Mouse (Mus musculus): ENCODE measurements around the gene Fgfr2.

Fgfr2 gene

DNA sequence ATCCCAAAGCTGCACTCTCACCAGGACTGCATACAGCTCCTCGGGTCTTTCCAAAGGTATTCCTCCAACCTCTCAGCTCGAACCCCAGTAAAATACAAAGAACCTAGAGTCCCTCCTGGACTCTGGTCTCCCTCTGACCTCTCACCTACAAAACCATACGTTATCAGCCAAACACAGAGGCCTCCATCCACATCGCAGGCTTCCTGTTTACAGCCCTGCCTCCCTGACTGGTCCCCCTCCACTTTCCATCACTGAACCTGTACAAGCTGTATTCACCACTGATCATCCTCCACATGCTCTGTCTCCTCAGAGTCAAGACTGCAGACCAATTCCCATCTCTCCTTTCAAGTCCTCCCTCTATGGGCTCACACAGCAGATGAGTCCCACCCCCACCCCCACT lies 628.9 kb downstream of the Fgfr2 start:
- DNase-seq (ENCODE audit: low spot score), result no peak

DNA sequence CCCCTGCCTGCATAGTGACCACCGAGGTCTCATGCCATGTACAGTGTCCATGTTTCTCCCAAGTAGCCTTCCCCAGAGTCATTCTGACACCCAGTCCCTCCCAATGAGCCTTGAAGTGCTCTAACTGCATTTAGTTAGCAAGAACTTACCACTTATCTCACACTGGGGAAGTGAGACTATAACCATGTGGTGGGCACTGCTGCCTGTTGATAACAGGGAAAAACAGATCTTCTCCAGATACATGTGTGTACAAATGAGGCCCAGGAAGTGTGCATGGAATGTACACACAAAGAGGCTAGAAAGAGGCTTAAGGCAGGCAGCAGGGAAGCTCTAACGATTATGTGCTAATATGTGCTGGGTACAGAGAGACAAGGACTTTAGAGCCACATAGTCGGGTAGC lies 629.5 kb downstream of the Fgfr2 start:
- no peak for DNase-seq (ENCODE audit: low spot score)

DNA sequence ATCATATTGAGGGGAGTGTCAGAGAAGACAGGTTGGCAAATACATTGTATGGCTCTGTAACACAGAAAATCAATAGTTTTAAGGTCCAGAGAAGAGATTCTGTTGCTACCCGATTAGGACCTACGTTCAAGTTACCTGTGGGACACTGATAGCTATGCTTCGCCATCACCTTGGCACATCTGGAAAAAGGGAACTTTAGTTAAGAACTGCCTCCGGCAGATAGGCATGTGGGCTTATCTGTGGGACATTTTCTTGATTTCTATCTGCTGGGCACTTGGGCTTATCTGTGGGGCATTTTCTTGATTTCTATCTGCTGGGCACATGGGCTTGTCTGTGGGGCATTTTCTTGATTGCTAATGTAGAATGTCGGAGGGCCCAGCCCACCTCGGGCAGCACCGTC lies 631.2 kb downstream of the Fgfr2 start:
- no peak for DNase-seq (ENCODE audit: low spot score)

DNA sequence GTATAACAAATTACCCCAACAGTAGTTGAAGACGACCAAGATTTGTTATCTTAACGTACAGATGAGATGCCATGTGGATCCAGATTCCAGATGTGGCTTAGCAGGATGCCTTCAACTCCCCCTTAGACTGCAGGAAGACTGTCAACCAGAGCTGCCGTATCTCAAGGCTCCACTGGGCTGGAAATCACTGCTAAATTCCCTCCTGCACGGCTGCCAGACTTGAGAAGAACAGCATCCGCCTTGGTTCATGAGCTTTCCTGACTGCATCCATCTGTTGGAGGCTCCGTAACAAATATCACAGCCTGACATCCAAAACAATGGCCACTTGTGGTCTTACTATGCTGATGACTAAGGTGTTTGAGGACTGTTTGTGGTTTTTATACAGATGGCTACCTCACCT lies 635.8 kb downstream of the Fgfr2 start:
- no peak for DNase-seq (ENCODE audit: low spot score)

DNA sequence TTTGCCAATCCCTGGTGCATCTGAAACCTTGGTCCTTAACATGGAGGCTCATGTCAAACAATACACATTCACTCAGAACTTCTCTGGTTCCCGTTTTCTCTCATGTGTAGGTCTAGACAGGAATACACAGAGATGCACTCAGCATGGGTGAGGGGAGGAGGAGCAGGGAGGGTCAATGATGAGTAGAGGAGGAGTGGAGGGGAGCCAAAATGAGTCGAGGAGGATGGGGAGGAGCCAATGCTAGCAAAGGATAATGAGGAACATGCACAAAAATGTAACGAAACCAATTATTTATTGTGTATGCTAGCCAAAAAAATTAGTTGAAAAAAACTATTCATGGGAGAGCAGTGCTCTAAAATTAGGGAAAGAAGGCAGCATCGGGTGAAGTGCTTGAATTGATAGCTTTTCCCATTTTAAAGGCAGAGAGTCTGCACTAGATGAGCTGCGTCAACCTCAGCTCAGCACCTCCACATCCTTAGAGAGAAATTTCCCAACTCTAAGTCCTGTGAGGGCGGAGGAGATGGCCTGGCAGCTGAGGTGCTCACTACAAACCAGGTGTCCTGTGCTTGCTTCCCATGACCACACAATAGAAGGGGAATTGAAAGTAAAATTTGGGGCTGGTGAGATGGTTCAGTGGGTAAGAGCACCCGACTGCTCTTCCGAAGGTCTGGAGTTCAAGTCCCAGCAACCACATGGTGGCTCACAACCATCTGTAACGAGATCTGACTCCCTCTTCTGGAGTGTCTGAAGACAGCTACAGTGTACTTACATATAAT lies 636.6 kb downstream of the Fgfr2 start:
- no peak for DNase-seq (ENCODE audit: low spot score)

DNA sequence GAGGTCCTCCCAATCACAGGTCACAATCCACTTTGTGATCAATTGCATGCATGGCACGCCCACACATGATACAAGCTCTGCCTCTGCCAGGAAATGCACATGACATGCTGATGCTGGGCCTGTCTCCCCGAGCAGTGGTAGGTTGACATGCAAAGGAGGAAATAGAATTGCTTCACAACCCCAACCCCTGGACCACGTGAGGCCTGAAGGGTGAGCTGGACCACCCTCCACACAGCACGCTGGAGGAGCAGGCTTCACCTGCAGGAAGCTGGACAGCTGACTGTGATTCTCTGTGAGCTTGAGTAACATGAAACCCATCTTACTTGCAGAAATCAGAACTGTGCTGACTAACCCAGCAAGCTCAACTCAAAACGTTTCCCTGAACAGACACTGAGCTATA lies 638.7 kb downstream of the Fgfr2 start:
- no peak for DNase-seq (ENCODE audit: low spot score)

DNA sequence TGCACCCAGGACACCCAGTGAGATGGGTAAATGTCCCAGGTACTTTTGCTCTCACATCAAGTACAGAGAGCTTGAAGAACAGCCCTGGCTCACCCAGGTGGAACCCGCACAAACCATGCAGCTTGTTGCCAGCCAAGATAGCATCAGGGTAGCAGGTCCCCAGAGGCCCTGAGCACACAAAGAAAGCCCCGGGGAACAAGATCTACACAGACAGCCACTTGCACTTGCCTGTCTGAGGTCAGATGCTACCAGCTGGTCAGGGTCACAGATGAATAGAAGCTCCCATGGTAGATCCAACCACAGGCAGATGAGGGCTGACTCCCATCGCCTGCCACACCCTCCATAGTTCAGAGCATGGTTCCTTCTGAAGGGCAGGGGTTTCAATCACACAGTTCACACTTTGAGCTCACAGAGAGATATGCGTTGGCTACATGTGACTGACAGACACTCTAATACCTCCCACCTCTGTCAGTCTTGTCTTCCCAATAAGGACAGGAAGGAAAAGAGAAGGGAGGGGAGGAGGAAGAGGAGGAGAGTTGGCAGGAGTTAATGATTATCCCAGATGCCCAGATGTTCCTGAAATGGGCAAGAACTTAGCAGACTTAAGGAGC lies 642.3 kb downstream of the Fgfr2 start:
- no peak for DNase-seq (ENCODE audit: low spot score)

DNA sequence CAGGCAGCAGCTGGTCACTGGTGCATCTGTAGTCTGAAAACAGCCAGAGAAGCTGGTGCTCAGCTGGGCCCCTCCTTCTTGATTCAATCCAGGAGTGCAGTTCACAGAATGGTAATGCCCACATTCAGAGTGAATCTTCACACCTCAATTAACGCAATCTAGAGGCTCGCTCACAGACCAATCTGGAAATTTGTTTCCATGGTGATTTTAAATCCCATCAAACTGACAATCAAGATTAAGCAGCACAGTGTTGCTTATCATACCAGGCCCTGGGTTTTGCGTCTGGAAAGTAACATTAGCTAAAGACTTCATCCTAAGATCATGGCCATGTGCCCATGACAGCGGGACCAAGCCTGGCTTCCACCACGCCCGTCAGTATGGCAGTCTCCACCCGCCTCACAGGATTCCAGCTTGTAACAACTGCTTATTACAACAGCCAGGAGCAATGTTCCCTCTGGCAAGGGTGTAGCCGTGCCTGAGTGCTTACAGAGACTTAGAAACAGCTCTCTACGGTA lies 644.8 kb downstream of the Fgfr2 start:
- no peak for DNase-seq (ENCODE audit: low spot score)

DNA sequence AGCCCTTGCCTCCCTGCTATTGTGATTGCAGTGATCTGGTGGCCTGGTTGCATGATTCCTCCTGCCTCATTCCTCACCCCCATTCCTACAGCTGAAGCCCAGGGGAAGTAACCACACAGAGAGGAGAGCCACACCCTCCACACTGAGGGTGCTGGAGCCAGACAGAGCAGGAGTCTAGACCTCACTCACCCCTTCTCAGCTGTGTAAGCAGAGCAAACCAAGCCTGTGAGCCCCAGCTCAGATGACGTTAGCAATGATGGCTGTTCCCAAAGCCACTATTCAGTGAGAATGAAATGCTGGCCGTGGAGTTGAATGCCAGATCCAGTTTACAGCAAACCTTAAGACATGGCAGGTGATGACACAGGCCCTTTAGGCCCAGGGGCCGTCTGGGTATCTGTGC lies 645.4 kb downstream of the Fgfr2 start:
- DNase-seq (ENCODE audit: low spot score), result no peak

DNA sequence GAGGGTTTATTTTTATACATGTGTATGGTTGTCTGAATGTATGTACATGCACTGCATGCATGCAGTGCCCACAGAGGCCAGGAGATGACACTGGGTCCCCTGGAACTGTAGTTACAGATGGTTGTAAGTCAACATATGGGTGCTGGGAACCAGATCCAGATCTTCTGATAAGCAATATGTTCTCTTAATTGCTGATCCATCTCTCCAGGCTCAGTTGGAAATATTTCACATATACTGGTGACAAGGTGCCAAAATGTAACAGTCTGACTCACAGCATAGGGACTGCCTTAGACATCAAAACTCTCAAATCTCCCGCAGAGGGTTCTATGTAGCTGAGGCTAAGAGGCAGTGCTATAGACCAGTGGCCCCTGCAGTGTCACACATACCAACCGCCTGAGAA lies 646.7 kb downstream of the Fgfr2 start:
- no peak for DNase-seq (ENCODE audit: low spot score)

DNA sequence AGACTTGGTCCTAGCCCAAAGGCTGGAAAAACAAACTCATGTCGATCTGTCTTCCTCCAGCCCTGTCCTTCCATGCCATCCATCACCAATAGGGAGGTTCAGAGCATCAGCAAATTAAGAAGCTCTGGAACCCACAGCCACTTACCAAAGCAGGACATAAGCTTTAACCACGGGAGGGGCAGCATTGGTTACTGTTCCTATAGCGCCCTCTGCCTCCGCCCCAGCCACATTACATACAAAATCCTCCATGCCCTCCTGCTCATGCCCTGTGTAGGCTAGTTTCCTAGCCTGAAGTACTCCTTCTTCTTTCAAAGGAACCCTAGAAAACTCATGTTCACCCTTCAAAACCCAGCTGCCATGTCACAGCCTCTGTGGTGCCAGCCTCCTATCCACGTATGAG lies 648.1 kb downstream of the Fgfr2 start:
- DNase-seq (ENCODE audit: low spot score), result peak; percentile 62

DNA sequence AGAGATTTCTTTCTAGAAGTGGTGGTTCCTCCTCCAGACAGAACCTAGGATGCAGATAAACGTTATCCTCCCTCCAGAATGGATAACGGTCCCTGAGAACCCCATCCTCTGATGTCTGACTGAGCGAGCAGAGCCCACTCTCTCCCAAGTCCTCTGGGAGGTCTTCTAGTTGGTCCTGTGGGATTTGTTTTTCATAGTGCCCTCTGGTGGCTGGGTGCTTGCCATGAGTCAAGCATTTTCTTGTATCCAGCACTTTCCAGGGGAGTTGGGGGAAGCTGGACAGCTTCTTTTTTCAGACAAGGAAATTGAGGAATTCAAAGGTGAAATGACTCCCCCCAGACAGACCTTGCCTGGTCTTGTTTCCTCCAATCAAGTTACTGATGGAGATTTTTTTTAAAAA lies 651.8 kb downstream of the Fgfr2 start:
- DNase-seq (ENCODE audit: low spot score), result peak; percentile 65

DNA sequence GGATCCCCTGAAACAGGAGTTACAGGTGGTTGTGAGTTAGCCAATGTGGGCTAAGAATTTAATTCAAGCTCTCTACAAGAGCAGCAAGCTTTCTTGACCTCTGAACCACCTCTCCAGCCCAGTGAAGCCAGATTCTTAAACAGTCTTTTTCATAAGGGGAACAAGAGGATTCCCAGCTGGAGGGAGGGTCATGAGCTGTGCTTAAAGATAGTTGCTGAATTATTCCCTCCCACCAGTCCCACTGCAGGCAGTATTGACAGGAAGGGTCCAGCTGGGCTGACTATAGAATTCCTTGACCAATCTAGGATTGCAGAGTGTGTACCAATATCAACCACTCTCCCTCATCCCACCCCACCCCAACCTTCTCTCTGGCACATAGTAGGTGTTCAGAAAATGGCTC lies 654.8 kb downstream of the Fgfr2 start:
- no peak for DNase-seq (ENCODE audit: low spot score)

DNA sequence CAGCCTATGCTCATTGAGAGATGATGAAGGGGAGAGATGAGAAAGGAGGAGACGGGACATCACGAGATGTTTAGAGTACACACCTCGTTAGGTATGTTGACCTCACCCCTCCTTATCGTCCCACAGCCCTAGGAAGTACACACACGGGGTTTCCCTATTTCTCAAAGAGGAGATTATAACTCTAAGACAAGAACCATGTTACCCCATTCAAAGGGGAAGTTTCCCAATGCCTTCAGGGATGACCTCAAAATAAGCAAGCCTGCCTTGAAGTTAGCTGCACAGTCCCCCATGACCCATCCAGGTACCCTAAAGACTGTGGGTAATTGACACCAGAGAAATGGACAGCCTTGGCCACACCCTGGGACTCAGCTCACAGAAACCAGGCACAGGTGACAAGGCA lies 657.3 kb downstream of the Fgfr2 start:
- no peak for DNase-seq (ENCODE audit: low spot score)

DNA sequence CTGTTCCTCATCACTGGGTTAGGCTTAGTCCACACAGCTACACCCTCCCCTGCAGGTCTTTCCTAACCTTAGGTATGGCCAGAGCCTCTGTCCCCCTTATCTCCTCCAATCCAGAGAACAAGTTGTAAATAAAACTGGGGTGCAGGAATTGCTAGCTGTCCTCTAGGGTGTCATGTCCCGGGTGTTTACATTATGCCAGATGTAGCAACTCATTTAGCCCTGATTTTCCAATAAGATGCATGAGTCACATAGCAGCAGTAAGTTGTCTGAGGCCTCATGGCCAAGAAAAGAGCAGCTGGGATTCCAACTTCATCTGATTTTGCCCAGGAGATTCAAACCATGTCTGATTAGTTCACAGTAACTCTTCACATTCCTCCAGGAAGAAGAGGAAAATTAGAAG lies 658.3 kb downstream of the Fgfr2 start:
- no peak for DNase-seq (ENCODE audit: low spot score)

DNA sequence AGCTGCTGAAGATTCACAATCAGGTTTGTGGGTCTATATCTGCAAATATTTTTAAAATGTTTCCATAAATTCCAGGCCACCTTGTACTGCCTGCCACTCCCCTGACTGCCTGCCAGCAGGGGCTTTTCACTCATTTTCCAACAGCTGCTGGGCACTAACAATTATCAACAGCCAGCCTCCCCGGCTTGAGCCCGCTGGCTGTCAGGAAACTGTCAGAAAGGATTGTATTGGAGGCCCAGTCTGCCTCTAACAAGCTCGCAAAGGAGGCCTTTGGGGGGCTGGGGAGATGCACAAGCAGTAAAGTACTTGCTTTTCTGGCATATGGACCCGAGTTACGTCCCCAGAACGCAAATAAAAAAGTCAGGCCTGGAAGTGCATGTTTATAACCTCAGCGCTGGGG lies 664.7 kb downstream of the Fgfr2 start:
- no peak for DNase-seq (ENCODE audit: low spot score)

DNA sequence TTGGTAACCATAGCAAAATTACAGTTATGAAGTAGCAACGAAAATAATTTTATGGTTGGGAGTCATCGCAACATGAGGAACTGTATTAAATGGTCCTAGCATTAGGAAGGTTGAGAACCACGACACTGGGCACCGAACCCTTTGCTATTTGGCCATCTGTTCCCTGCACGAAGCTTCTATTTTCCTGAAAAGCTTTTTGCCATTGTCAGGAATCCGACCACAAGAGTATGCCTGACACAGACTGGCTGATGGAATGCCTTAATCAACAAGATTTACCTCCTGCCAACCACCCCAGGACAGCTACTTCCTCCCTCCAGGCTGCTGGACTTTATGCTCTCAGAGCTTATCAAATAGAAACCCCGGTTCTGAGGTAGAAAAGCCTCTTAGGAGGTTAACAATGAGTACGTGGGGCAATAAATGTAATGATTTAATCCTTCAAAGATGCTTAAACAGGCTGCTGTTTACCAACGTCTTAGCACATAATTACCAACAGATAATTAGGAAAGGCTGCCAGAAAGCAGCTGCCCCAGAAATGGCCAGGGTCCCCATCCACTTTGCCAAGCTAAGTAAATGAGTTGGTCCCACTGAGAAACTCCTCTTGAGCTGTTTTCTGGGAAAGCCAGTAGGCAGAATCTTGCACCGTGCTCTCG lies 668.0 kb downstream of the Fgfr2 start:
- DNase-seq (ENCODE audit: low spot score), result no peak

DNA sequence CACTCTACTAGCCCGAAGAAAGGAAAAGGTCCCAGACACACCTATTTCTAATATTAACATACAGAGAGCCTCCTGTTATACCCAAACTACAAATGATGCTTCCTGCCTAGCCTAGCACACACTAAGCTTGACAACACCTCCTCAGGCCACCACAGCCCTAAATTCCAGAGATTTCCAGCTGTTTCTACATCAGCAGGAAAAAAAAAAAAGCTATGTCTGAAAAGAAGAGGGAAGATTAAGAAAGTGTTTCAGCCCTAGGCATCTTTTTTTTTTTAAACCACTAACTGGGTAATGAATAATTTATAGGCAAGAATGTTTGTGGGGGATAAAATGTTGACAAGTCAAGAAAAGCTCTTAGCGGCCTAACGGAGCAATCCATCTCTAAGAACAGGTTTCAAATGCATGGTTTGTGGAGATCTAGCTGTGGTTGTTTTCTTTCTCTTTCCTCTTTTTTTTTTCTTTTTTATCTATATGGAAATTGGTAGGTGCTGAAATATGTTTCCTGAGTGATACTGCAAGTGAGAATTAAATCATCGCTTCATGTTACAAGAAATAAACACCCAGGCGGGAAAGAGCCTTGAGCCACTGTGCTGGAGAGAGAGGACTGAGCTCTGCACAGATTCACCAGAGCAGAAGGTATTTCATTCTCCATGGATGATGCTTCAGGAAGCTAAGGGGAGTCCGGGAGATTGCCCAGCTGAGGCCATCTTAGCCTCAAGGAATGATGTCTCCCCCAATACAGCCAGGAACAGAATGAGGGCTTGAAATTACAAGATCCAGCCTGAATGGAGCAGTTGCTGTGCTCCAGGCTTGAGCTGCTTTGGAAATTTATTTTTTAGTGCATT lies 673.0 kb downstream of the Fgfr2 start:
- no peak for DNase-seq (ENCODE audit: low spot score)

DNA sequence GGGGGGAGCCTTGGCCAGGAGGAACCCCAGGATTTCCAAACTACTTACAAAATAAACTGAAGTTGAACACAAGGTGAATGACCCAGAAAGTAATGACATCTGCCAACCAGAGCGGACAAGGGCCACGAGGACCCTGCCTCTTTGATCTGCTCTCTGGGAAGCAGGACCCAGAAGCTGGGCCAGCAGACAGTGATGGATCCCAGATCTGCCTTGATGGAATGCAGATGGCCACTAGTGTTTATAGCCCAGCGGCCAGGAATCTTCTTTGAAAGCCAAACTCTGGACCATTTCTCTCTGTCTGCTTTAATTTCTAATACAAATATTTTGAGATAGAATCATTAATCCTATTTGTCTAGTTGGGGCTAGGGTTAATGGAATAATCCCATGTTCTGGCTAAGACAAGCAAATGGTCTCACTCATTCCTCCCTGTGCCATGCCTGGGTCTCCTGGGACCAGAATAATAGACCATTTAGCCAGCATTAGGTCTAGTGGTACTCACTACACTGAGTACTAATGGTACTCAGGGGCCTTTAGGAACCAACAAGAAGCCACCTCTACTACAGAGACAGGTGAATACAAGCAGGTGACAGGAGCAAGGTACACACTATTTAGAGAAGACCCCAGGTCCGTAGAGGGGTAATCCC lies 674.5 kb downstream of the Fgfr2 start:
- peak; percentile 48 for DNase-seq (ENCODE audit: low spot score)

DNA sequence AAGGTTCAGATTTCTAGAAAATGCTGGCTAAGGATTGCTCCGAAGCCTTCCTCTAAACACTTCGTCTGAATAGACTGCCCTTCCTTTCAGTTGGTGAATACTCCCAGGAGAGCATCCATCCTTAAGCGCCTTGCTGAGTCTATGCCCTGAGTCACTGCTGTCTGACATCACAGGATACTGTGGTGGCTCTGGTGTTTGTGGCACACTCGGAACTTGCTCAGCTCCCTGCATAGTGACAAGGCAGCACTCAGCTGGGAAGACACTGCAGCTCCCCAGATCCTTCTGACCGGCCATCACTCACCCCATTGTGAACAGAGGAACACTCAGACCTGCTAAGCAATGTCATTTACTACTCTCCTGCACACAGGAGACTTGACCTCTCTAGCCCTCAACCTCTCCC lies 675.6 kb downstream of the Fgfr2 start:
- no peak for DNase-seq (ENCODE audit: low spot score)

DNA sequence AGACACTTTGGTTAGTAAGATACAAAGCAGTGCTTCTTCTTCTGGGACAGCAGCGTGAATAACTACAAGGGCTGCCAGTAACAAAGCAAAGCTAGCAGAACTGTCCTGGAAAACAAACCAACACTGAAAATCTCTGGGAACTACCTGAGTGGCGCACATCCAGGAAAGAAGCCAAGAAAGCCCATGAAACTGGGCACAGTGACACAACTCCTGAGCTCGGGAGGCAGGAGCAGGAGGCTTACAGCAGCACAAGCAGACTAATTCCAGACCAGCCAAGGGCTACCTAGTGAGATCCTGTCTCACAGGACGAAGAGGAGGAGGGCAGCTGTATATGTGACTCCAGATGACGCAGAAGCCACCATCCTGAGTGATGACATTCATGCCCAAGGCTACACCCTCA lies 676.3 kb downstream of the Fgfr2 start:
- DNase-seq (ENCODE audit: low spot score), result no peak

DNA sequence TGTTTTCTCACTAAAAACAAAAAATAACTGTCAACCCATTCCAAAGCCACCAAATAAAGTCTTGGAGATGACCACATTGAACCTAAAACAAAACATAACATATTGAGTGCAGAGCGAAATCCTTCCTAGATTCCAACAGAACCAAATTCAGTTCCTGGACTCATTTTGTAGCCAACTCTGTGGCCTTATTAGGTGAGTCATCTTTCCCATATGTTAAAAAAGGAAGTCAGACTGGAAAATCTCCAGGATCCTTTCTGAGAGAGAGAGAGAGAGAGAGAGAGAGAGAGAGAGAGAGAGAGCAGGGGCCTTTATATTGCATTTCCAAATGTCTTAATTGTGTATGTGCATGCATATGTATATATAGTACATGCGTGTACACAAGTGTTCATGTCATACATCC lies 678.9 kb downstream of the Fgfr2 start:
- DNase-seq (ENCODE audit: low spot score), result no peak

All from lung, postnatal 25 days (tissue).